Comparison of ENCODE assay signal across 20 mouse cellular contexts in genomic region chr13:63106574-63106973, GRCm38 (mm10).
"Had no signal": no experiment of that assay in that cellular context is flagged by ENCODE, and none has a peak within 500 bp of the region (broad histone marks: within the 10 kb centered on the region; RNA-seq: fewer than 3 reads in every experiment).

No protein-coding gene starts in this region.

- ATAC-seq: liver, embryonic 12.5 days; midbrain, embryonic 13.5 days; midbrain, embryonic 16.5 days had no signal

- H3K9me3 ChIP-seq: kidney, embryonic 15.5 days; limb, embryonic 10.5 days; limb, embryonic 13.5 days; liver, embryonic 12.5 days; liver, embryonic 15.5 days; megakaryocyte, embryonic 14.5 days; midbrain, embryonic 13.5 days had no signal

- H3K27ac ChIP-seq: kidney, embryonic 15.5 days; layer of hippocampus, adult 2 months; limb, embryonic 10.5 days; limb, embryonic 13.5 days; liver, embryonic 12.5 days; liver, embryonic 15.5 days; midbrain, embryonic 10.5 days; midbrain, embryonic 13.5 days; stomach, postnatal 0 days had no signal

- DNase-seq: kidney, adult 18-20 months; kidney, postnatal 25 days; layer of hippocampus, adult 9-11 months; liver; lung, adult 18-20 months; lung, postnatal 14 days; thymus, adult 2 months; thymus, postnatal 14 days; thymus, postnatal 4 days had no signal

- H3K27me3 ChIP-seq: kidney, embryonic 15.5 days; limb, embryonic 13.5 days; liver, embryonic 12.5 days; liver, embryonic 15.5 days; midbrain, embryonic 13.5 days had no signal

- H3K4me3 ChIP-seq: kidney, embryonic 15.5 days; layer of hippocampus, adult 2 months; limb, embryonic 10.5 days; limb, embryonic 13.5 days; liver, embryonic 12.5 days; liver, embryonic 15.5 days; megakaryocyte, embryonic 14.5 days; midbrain, embryonic 10.5 days; midbrain, embryonic 13.5 days had no signal

- H3K4me2 ChIP-seq: kidney, embryonic 15.5 days; limb, embryonic 13.5 days; liver, embryonic 12.5 days; liver, embryonic 15.5 days; midbrain, embryonic 13.5 days had no signal

- H3K4me1 ChIP-seq: liver, embryonic 15.5 days; midbrain, embryonic 13.5 days had no signal

- H3K36me3 ChIP-seq: kidney, embryonic 15.5 days; limb, embryonic 13.5 days; liver, embryonic 12.5 days; liver, embryonic 15.5 days; midbrain, embryonic 10.5 days; midbrain, embryonic 13.5 days had no signal
